Mouse (Mus musculus): Measurements from ENCODE around the gene Topaz1.
"Not testable (repeated sequence)": the region's sequence is repeated elsewhere in the genome, so short reads cannot be mapped to it uniquely, and the experiment has no call there.

The Topaz1 gene

GRCm38 (mm10) chr9:122810212-122810611 lies 63.1 kb downstream of the Topaz1 start:
- DNase-seq (ENCODE audit: low spot score in 2 of 2) = no peak

GRCm38 (mm10) chr9:122812386-122812785 lies 65.2 kb downstream of the Topaz1 start:
- no peak for DNase-seq (ENCODE audit: low spot score in 2 of 2)

- DNase-seq (ENCODE audit: low spot score in 2 of 2) = no peak
Measured at GRCm38 (mm10) chr9:122814775-122815174, 67.6 kb downstream of the Topaz1 start.

- DNase-seq (ENCODE audit: low spot score in 2 of 2) = no peak
Measured at GRCm38 (mm10) chr9:122815239-122815851, 68.2 kb downstream of the Topaz1 start.

- DNase-seq (ENCODE audit: low spot score in 2 of 2) = no peak
Measured at GRCm38 (mm10) chr9:122823374-122824017, 76.3 kb downstream of the Topaz1 start.

GRCm38 (mm10) chr9:122826743-122827142 lies 79.6 kb downstream of the Topaz1 start:
- no peak for DNase-seq (ENCODE audit: low spot score in 2 of 2)

GRCm38 (mm10) chr9:122829826-122830380 lies 82.8 kb downstream of the Topaz1 start:
- DNase-seq (ENCODE audit: low spot score in 2 of 2) = no peak

GRCm38 (mm10) chr9:122836126-122836525 lies 89.0 kb downstream of the Topaz1 start:
- DNase-seq (ENCODE audit: low spot score in 2 of 2) = no peak

- peak; percentile 25 to 39 for DNase-seq (ENCODE audit: low spot score in 2 of 2)
Measured at GRCm38 (mm10) chr9:122836790-122837189, 89.6 kb downstream of the Topaz1 start.

- DNase-seq (ENCODE audit: low spot score in 2 of 2) = no peak
Measured at GRCm38 (mm10) chr9:122837216-122837615, 90.1 kb downstream of the Topaz1 start.

GRCm38 (mm10) chr9:122837680-122838079 lies 90.5 kb downstream of the Topaz1 start:
- no peak for DNase-seq (ENCODE audit: low spot score in 2 of 2)

- no peak for DNase-seq (ENCODE audit: low spot score in 2 of 2)
Measured at GRCm38 (mm10) chr9:122843760-122844159, 96.6 kb downstream of the Topaz1 start, which contains the start of gene Gm35549. TSS of gene Gm35549 (minus strand) at chr9:122844035.

- no peak for DNase-seq (ENCODE audit: low spot score in 2 of 2)
Measured at GRCm38 (mm10) chr9:122845621-122846020, 98.5 kb downstream of the Topaz1 start.

- DNase-seq (ENCODE audit: low spot score in 2 of 2) = no peak
Measured at GRCm38 (mm10) chr9:122846156-122846555, 99.0 kb downstream of the Topaz1 start.

GRCm38 (mm10) chr9:122847811-122848311 lies 100.7 kb downstream of the Topaz1 start:
- not testable (repeated sequence) for DNase-seq (ENCODE audit: low spot score in 2 of 2)

All from frontal cortex, postnatal 25 days (tissue).